Mouse (Mus musculus) lung, postnatal 14 days (tissue): Measurements from ENCODE around the gene Tcap.

Source experiments
- DNase-seq: peaks from one replicate; pipeline ENCODE4 v3.0.0; 2021

The Tcap gene

DNA sequence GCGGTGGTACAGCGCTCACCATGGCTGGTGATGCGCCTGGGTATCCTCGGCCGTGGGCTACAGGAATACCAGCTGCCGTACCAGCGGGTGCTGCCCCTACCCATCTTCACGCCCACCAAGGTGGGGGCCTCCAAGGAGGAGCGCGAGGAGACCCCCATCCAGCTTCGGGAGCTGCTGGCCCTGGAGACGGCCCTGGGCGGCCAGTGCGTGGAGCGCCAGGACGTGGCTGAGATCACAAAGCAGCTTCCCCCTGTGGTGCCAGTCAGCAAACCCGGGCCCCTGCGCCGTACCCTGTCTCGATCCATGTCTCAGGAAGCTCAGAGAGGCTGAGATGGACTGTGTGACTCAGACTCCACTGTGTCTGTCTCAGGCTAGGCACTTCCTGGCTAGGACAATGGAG, 605 bp downstream of the Tcap start:
- no peak for DNase-seq

DNA sequence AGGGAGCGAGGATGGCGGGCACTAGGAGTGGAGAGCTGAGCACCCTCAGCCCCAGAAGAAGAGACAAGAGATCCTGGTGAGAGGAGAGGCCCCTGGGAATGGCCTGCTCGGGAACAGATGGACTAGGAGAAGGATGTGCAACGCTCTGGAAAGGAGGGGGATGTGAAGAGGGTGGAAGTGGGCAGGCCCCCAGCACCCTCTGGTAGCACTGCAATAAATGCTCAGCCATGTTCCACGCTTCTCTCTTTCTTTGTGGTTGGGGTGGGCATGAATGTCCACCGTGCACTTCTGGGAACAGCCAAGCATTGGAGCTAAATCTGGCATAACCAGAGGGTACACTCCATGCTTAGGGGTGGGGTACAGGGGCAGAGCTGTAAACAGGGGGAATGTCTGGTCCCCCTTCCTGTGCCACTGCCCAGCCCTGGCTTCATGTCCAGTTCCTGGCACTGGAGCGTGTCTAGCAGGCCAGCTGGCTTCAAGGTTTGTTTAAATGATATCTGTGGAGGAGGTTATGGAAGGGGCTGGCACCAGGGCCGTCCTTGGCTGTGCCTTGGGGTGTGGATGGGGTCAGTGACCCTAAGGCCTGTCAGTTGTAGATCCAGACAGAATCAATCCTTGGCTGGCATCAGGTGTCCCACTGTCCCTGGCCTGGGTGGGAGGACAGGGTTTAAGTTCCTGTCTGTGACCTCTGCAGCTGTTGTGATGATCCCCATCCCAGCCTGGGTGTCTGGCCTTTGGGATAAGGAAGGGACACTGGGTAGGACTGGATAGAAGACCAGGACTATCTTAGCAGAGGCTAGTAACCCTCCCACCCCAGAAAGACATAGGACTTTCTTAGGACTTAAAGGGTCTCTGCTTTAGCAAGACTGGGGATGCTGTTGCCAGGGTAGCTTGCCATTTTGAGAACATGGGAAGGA, 1.4 kb downstream of the Tcap start:
- DNase-seq: no peak

DNA sequence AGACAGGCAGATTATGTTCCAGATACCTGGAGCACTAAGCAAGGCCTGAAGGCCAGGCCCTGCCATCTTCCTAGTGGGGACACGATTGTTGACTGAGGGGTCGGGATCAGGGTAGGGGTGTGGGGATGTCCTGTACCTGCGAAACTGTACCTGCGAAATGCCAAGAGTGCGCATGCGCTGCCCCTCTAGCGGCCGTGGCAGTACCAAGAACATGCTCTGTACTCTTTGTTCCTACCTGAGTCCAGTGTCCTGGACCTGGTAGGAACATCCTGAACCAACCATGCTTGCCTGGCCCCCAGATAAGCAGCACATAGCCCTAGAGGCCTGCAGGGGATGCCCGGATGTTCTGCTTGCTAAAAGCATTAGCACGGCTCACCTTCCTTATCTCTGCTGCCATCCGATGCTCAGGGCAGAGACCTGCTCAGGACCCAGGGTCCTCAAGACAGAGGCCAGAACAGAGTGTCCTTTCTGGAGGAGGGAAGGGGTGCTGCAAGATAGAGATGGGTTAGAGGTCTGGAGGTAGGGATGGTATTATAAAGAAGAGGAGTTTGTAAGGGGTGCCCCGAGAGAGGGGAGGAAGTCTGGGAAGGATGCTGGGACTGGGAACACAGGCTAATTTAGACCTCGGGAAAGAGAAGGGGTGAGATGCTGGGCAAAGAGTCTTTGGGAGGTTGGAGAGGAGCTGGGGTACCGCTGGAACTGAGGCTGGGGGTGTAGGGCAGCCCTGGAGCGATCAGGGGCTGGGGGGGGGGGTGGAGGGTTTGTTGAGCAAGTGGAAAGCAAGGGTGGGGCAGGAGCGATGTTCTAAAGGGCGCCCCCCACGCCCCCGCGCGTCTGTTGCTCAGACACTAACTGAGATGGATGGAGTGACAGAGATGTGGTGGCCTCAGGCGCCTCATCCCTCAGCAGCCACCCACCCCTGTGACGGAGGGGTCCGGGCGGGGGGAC, 2.3 kb downstream of the Tcap start, which contains the start of gene Pnmt:
Pnmt (plus strand) TSS at position 813 of the 948 bp plus-strand sequence.
- DNase-seq: no peak

DNA sequence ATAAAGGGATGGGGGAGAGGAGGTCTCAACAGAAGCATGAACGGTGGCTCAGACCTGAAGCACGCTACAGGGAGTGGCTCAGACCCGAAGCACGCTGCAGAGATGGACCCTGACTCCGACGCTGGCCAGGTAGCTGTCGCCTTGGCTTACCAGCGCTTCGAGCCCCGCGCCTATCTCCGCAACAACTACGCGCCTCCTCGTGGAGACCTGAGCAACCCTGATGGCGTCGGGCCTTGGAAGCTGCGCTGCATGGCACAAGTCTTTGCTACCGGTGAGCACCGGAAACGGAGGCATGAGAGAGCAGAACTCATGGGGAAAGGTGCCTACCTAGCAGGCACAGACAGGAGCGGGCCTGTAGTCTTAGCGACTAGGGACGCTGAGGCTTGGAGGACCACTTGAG, 3.0 kb downstream of the Tcap start:
- DNase-seq: no peak

DNA sequence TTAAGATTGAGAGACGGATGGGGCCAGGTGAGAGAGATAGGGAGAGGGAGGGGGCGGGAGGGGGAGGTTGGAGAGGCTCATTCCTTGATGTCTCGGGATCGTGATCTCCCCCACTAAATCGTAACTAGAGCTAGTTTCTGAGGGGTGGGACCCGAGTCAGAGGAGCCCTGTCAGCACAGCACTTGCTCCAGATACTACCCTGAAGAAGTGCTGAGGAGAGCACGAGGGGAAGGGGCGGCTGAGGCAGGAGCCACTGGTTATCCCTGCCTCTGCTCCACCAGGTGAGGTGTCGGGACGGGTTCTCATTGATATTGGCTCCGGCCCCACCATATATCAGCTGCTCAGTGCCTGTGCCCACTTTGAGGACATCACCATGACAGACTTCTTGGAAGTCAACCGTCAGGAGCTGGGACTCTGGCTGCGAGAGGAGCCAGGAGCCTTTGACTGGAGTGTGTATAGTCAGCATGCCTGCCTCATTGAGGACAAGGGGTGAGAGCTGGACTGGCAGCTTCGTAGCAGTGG, 3.5 kb downstream of the Tcap start:
- DNase-seq: no peak

DNA sequence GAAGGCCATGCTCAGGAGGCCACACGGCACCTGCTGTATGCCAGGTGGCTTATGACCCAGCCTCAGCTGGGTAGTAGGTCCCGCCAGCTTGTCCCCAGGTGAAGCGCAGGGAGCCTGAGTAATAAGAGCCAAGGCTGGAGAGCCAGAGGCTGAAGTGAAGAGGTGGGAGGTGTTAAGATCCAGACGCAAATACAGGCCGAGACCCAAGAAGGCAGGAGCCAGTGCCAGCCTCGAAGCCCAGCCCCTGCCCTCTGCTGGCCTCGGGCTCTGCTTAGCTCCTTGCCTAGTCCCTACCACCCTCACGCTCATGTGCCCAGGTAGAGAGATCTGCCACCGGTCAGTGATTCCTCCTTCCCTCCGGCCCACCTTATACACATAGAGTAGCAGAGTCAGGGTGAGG, 4.7 kb downstream of the Tcap start:
- DNase-seq: no peak

DNA sequence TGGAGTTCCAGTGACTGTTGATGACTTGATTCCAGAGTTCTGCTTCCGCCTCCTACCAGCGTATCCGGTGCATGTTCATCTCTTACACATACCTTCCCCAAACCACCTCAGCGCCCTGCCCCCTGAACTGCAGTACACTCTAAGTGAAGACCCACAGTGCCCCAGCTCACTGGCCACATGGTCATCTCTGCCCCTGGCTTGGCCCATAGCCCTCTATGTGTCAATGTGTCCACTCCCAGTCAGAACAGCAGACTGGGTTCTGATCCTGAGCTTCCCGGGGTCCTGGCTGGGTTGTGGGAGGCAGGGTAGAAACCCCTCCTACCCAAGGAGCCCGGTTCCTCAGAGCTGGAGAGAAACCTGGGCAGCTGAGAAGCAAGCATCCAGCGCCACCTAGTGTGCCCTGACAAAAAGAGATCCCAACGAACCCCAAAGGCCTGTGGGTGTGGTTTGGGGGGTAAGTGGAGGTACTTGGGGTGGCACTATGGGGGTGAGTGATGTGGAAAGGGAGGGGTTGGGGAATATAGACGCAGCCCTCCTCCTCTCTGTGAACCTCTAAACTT, 5.7 kb downstream of the Tcap start:
- DNase-seq: peak; percentile 71

DNA sequence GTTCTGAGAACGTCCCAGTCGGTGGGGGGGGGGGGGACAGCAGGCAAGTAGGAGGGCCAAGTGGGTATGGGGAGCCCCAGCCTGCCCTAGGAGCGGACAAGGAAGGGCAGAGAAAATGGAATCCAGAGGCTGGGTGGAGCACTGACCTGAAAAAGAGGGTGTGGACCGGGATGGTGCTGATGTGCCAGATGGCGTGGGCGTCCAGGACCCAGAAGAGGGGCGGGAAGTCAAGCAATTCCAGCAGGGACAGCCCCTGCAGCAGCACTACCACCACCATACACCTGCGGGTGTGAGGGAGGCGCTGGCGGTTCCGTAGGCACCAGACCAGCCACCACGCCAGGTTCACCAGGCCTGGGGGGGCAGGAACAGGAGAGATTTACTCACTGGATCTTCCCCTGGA, 6.5 kb downstream of the Tcap start:
- DNase-seq: no peak

DNA sequence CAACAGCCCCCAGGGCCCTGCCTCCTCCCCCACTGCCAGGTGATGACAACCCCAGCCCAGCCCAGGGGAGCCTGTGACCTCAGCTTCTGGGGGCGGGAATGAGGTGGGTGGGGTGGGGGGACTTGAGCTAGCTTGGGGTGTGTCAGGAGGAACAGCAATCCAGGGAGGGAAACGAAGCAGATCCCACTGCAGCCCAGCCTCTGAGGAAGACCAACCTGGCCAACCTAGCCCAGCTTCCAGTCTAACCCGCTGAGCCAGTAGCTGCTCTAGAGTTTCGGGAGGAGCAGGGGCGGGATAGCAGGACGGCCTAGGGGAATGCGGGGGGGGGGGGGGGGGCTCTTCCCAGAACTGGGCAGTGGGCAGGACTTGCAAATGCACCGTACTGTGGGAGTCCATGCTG, 8.4 kb downstream of the Tcap start:
- no peak for DNase-seq

DNA sequence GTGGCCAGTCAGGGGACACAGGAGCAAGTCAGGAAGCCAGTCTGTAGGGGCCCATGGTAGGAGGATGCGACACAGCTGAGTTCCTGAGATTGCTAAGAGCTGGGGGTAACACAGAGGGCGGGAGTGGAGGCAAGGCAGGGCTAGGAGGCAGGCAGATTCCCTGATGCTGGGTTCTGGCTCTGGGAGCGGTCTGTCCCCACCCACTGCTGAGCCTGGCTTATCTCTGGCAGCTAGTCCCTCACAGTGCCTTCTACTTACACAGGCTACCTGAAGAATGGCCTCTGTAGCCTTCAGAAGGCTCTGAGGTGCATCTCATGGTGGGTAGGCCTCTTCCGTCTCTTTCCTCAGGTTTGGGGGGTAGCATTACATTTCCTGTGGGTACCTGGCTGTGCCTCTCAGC, 9.0 kb downstream of the Tcap start:
- DNase-seq: no peak

DNA sequence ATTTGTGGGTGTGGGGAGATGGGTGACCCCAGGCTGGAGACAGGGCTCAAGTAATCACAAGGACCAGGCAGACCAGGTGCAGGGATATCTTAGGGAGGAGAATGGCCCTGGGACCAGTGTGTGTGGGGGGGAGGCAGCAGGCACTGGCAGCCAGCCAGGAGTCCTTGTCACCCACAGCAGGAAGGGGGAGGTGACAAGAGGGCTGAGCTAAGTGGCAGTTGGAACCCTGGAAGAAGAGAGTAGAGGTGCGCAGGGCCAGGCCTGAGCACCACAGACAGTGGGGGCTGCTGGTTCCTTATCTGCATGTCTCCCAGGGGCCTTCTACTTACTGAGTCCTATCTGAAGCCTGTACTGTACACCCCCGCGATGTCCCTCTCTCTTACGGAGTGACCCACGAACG, 9.7 kb downstream of the Tcap start:
- DNase-seq: peak; percentile 69

DNA sequence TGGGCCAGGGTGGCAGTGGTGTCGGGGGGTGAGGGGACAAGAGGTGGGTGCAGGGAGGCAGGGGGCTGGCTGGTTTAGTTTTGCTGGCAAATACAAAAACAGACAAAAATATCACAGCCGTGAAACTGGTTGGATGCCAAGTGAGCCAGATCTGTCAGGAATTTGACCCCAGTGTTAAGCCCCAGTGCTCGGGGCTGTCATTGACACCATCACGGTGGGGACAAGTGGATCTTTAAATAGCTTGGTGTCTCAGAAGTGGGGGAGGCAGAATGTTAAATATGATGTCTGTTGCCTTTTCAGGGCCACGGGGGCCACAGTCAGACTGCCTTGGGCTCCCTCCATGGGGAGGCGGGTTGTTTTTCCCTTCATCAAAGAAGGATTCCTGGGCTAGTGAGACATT, 10.7 kb downstream of the Tcap start:
- DNase-seq: no peak

DNA sequence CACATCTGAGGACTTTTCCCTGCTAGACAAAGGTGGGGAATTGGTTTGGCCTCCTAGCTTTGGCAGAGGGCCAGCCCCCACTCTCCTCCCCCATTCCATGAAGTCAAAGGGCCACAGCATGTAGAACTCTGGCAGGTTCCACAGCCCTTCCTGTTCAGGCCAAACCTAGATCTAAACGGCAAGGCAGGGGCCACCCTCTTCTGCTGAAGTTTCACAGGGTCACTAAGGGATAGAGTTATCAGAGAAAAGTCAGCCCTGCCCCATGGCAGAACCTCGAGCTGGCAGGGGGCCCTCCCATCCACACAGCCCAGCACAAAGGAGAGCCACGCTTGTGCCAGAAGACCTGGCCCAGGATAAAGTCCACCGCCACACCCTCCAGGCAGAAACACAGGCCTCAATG, 11.4 kb downstream of the Tcap start:
- DNase-seq: no peak

DNA sequence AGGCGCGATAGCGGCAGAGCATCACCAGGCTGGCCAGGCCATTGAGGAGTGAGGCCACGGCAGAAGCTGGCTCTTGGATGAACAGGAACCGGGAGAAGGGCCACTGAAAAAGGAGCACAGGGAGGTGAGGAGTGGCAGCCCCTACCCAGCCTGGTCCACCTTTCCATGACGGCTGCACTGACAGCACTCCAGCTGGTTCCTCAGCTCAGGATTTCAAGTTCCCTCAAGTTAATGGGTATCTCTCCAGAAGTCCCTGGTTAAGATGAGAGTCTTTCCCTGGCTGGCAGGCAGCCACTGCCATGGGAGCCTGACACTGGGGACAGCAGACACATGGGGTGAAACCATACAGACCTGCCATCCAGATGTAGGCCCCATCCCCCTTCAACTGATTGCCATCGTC, 14.3 kb downstream of the Tcap start:
- no peak for DNase-seq

DNA sequence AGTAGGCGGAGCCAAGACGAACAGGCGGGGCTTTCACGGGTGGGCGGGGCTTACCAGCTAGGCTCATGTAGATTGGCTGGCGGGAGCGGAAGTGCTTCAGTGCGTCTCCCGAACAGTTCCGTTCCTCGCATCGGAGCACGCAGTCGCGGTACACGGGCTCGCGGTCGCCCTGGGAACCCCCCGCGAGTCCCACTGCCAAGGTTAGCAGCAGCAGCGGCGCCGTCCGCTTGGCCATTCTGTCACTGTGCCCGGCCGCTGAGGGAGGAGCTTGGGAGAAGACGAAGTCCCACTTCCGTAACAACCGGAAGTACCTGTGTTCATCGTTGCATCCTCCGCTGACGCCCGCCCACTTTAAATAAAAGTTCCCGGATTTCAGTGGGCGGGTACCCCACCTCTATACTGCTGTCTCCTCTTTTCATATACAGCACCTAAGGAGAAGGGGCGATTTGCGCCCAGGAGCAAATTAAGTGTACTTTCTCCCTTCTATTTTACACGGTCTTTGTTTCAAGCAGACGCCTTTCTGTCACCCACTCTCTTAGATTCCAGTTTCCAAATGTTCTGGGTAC, 16.6 kb downstream of the Tcap start, which contains the start of gene Pgap3:
Pgap3 (minus strand) TSS at position 330 of the 566 bp plus-strand sequence.
- DNase-seq: peak; percentile 86

DNA sequence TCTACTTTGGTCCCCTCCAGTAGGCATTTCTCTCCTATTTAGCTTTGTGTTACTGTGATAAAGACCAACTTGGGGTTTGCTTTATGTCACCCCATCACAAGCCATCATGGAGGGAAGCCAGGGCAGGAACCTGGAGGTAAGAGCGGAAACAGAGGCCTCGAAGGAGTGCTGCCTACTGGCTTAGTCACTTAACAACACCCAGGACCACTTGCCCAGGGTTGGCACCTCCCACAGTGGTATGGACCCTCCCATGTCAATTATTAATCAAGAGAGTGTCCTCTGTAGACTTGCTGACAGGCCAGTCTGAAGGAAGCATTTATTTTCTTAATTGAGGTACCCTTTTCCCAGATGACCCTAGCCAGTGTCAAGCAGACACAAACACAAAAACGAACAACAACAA, 17.2 kb downstream of the Tcap start:
- no peak for DNase-seq

DNA sequence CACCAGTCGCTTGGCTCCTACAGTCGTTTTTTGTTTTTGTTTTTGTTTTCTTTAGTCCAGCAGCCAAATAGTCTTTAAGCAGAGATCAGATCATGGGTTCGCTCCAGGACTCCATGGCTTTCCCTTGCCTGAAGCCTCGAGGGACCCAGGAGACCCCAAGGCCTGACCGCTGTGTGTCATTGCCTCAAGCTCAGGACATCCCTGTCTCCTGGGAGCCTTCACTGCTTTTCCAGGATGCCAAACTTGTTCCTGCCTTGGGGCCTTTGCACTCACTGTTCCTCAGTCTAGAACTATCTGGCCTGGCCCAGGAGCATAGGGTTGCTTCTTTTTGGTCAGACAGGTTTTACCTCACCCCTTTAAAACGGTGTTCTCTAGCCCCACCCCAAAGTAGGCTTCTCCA, 23.0 kb downstream of the Tcap start:
- DNase-seq: no peak

DNA sequence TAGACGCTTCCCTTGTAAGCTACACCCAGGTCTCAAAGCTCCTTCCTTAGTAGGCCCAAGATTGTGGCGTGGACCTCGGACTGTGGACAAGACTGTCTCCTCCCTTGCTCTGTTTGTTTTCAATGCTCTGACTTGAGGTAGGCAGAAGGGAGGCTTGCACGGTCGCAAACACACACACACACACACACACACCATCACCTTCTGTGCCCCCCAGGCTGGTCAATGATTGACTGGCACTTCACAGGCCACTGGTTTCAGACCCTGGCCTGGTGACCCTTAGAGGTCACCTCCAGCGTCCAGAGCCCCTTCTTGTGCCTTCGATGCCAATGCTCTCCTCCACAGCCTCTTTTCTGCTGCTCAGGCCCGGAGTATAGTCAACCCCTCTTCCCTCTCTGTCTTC, 25.3 kb downstream of the Tcap start:
- no peak for DNase-seq

DNA sequence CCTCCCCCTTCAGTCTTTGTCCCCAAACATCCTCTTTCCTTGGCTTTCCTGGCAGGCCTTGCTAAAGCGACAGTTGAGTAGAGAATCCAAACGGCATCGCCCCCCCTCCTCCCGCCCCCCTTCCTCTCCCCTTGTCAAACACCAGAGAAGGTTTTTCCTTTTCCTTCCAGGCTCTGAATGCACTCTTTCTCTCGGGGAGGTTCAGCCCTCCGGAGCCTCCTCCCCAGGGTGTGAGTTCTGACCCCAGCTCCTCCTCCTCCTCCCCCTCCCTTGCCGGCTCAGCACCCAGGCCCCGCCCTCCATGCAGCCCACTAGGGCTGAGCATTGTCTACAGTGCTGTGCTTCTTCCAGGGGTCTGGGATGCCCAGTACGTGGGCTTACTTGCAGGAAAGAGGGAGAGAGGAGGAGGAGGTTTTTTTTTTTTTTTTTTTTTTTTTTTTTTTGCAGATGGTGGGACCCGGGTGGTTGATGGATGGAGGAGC, 25.8 kb downstream of the Tcap start:
- DNase-seq: peak; percentile 28

DNA sequence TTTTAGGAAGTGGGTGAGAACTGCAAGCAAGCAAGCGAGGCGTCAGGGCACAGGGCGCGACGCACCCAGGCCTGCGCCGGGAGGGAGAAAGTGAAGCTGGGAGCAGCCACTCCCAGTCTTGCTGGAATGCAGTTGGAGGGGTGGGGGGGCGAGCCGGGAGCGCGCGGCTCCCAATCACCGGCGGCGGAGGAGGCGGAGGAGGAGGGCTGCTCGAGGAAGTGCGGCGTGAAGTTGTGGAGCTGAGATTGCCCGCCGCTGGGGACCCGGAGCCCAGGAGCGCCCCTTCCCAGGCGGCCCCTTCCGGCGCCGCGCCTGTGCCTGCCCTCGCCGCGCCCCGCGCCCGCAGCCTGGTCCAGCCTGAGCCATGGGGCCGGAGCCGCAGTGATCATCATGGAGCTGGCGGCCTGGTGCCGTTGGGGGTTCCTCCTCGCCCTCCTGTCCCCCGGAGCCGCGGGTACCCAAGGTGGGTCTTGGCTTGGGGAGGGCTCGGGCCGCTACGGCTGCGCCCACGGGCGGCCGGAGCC, 28.7 kb downstream of the Tcap start, which contains the start of gene Erbb2:
Erbb2 (plus strand) TSS at position 198 of the 524 bp plus-strand sequence.
- peak; percentile 82 for DNase-seq

DNA sequence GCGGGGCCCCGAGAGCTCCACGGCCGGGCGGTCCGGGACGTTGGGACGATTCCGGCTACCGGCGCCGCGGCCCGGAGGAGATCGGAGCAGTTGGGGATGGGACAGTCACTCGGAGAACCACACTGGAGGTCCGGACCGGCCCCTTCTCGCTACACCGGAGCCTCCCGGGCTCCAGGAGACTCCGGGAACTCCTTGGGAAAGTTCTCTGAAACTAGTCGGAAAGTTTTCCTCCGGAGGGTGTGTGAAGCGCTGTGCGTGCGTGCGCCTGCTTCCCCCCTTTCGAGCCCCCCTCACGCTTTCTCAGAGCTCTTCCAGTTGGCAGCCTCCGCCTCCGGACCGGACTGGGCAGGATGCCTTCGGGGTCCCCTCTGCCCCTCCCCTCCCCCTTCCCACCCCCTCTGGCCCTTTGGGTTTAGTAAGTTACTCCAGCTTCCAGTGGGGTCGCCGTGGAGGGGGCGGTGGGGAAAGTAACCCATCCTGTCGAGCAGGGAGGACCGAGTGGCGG, 29.2 kb downstream of the Tcap start:
- peak; percentile 37 for DNase-seq

DNA sequence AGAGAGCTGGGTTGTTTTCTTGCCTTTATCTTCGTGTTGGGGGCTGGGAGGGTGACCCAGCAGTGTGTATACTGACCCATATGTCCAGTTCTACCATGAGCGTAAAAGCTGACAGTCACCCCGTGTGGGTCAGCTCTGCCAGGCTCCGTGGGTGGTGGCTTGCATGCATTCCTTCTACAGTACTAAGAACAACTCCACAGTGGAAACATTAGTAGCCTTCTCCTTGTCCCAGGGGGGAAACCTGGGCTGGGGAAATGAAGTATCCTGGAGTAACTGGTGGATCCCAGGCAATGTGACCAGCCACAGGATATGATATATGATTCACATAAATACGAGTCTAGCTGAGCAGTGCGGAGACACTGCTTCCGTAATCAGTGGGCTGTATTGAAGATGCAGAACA, 30.1 kb downstream of the Tcap start:
- no peak for DNase-seq
